Mouse (Mus musculus): ENCODE measurements around the gene Safb2.
A peak's percentile ranks its signal among the peaks of the same experiment; 100 is the strongest.

The Safb2 gene

DNA sequence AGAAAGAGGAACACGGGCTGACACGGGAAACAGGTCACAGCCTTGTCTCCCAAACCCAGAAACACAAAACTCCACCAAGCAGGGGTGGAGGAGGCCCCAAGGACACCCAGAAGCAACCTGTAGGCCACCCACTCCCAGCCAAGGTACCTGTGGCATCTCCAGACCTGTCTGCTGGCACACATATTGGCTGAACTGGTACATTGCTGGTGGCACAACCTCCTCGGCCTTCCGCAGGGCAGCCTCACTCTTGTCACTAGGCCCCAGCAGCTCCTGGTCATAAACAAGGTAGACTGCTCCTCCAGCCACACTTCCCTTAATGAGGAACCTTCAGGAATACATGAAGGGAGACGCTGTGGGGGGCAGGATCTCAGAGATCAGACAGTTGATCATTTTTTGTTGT is 24.3 kb upstream of the Safb2 start:
- DNase-seq = peak; percentile 95

GRCm38 (mm10) chr17:56607521-56608062 is 23.2 kb upstream of the Safb2 start:
- peak; percentile 92 for DNase-seq

- peak; percentile 92 for DNase-seq
Measured at GRCm38 (mm10) chr17:56605431-56605830, 21.0 kb upstream of the Safb2 start.

DNA sequence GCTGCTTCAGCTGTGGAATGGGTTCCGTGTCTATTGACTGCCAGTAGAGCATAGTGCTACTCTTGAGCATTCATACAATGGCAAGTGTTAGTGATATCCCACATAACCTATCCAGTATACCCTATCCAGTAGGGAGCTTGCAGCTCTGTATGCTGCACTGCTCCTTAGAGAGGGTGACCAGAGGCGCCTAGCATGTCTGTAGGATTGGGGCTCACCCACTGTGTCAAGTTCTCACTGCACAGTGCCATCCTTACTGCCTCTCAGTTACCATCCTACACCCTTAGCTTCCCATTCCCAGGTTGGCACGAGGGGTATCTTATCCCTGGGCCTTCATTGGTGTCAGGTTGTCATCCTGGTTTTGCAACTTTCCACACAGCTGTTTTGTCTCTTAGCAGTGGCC is 20.0 kb upstream of the Safb2 start:
- DNase-seq = no peak

GRCm38 (mm10) chr17:56604070-56604380 is 19.6 kb upstream of the Safb2 start:
- peak; percentile 87 for DNase-seq

- peak; percentile 89 for DNase-seq
Measured at GRCm38 (mm10) chr17:56603186-56604069, 19.0 kb upstream of the Safb2 start.

DNA sequence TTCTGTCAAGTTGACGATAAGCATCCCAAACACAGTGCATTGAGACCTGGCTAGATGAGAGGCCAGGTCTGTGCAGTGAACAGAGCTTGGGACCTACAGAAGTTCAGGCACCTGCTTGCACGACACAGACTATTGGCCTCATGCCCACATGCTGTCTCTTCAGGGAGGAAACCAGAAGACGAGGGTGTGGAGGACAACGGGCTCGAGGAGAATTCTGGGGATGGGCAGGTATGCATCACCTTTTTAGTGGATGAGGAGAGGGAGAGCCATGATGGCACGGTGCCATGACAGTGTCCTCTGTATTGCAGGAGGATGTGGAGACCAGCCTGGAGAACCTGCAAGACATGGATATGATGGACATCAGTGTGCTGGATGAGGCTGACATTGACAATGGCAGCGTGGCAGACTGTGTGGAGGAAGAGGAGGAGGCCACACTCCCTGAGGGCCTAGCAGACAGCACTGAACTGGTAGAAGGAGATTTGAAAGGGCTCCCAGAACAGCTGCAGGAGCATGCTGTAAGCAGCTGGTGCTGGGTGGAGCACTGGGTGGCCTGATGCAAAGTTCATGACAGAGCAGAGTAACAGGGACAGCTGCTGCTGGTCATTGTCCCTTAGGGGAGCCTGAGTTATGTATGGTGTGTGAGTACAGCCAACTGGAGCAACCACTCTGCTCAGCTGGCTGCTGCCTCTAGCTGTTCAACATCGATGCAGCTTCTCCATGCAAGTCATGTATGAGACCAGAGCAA is 9.3 kb upstream of the Safb2 start:
- DNase-seq = peak; percentile 97

DNA sequence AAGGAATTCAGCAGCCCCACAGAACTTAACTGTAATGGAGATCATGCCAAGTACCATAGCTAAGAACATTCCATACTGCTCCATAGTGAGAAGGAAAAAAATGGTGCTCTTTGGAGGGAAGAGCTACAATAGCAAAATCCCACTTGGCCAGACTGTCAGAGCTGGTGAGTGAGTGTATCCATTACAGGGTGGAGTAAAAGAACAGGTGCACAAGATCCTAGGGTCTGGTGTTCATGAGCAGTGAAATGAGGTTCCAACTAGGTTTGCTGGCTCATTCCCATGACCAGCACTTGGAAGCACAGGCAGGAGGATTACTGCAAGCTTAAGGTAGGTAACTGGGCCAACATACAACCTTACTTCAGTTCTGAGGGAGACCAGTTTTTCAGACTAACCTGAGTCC is 8.2 kb upstream of the Safb2 start:
- no peak for DNase-seq

- peak; percentile 91 for DNase-seq
Measured at GRCm38 (mm10) chr17:56588921-56589320, 4.5 kb upstream of the Safb2 start.

DNA sequence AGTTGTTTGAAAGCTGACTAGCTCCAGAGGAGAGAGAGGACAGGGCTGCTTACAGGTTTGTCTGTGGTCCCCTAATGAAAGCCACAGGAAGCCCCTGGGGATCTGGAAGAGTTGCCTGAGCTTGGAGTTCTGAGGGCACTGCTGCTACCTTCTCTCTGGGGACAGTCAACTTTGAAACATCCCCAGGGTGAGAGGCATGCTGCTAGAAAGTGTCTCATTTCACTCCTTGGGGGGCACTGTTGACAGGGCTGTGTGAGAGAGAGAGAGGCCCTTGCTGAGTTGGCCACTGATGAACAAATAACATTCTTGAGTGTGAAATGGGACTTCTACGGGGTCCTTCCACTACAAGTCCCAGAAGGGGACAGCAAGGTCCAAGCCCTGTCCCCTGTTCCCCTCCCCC is 3.4 kb upstream of the Safb2 start:
- DNase-seq = peak; percentile 90

DNA sequence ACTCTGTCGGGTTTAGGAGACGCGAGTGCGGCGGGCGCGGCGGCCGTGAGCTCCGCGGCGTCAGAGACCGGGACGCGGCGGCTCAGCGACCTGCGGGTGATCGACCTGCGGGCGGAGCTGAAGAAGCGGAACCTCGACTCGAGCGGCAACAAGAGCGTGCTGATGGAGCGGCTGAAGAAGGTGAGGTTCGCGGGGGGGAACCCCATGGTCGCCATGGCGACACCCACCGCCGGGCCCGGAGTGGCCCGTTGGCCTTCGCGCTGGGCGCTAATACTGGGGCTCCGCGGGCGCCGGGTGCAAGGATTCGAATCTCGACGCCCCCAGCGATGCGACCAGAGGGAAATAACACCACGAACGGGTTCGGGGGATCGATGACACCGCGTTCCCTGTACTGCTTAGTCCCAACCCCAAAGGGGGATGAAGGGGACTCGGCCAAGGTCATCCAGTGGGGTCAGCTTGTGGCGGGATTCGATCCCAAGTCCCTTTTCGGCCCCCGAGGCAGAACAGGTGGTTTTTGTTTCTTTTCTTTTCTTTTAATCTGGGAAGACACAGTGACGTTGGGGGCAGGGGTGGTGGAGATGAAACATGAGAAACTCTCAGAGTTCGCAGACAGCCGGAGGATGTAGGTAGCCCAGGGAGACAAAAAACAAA is 911 bp upstream of the Safb2 start:
- peak; percentile 97 for DNase-seq

DNA sequence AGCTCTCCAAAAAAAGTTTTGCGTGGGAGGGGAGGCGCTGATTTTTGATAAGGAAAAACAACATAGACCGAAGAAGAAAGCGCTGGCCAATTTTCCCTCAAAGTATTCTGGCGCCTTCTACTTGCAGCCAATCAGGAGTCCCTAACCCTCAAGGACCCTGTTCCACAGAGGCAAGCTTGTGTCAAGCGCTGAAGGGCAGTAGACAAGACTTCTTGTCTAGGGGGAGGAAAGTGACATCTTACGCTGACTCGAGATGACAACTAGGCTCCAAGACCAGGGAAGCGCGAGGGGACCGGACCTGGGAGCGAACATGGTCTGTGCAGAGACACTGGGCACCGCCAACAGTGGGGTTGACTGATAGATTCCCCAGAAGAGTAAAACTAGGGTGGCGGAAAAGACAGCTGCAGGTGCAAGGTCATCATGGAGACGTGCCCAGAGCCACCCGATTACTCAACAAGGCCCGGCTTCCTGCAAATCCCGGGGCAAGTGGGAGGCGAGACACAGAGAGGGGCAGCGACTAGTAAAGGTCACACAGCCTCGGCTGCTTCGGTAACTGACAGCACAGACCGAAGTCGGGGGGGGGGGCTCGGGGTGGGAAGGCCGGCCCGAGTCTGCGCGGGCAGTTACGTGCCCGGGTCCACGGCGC is 651 bp downstream of the Safb2 start:
- DNase-seq = peak; percentile 97

- DNase-seq = no peak
Measured at GRCm38 (mm10) chr17:56583071-56583470, 1.3 kb downstream of the Safb2 start.

DNA sequence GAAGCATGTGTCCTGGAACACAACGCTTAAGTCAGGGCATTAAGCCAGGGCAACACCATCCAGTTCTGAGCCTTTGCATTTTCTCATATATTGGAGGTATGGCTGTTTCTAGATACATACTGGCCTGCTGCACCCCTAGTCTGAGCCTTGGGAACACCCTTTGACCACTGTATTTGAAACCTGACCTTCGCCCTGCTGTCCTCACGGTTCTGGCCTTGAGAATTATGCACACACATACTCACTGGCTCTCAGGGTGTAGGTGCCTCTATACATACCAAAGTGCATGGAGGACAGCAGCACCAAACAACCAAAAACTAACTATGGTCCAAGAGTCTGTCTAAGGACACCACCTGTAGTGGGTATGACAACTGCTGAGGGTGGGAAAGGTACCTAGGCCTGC is 11.4 kb downstream of the Safb2 start:
- DNase-seq = no peak

DNA sequence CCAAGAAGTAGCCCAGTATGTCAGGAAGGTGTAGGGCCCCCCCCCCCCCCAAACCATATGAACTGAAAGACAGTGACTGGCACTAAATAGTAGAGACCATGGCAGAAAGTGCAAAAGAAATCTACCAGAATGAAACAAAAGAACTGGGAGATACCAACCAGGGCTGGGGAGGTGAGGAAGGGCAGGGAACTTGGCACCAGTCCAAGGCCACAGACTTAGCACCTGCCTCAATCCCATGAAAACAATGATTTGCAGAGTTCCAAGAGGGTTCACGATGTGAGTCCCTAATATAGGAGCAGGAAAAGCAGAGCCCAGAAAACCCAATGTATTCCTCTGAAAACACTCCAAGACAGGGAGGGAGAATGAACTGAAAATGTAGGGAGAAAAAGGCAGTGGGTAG is 12.2 kb downstream of the Safb2 start:
- no peak for DNase-seq

DNA sequence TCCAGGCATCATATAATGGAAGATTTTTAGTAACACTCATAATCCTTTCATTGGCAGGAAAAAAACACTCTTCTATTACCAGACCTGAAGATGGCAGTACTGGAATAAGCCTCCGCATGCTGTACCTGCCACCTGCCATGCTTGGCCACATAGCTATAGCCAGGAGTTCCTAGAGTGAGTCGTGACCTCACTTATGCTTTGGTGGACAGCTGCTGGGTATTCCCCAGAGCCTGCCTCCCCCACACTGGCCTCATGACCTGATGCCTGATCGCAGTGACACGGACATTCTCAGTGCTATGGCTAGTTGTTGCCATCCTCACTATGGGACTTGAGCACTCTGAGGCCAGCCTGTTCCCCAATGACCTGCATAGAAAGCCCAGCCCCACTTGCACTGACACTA is 14.1 kb downstream of the Safb2 start:
- DNase-seq = no peak

GRCm38 (mm10) chr17:56567370-56567769 is 17.0 kb downstream of the Safb2 start:
- DNase-seq = no peak

- DNase-seq = no peak
Measured at GRCm38 (mm10) chr17:56566918-56567317, 17.5 kb downstream of the Safb2 start.

DNA sequence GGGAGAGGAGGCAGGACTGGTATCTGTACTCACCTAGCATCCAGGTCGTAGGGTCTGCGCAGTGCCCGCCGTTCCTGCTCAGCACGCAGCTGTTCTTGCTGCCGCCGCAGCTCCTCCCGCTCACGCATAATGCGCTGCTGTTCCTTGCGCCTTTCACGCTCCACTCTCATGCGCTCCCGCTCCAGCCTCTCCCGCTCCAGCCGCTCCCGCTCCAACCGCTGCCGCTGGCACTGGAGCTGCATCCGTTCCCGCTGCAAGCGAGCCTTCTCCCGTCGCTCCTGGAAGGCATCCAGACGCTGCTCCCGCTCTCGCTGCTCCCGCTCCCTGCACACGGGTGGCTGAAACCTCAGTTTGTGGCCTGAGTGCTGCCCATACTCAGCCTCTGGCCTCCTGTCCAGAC is 18.1 kb downstream of the Safb2 start:
- DNase-seq = no peak

GRCm38 (mm10) chr17:56561866-56562265 is 22.5 kb downstream of the Safb2 start:
- DNase-seq = no peak

- DNase-seq = no peak
Measured at GRCm38 (mm10) chr17:56560131-56560530, 24.3 kb downstream of the Safb2 start.

DNA sequence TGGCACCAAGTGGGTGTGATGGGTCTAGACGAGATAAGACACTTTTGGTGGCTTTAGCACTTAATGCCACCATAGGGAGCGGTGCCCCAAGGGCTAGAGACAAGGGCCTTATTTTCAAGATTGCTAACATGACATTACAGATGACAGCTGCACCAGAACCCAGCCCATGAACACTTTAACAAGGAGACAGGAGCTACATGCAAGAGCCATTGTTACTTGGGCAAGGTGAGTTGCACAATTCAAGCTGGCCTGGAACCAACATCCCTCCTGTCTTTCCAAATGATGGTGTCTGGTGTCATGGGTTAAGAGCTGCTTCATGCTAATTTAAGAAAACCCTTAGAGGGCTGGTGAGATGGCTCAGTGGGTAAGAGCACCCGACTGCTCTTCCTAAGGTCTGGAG is 25.0 kb downstream of the Safb2 start:
- no peak for DNase-seq

- DNase-seq = peak; percentile 94
Measured at GRCm38 (mm10) chr17:56558448-56558847, 25.9 kb downstream of the Safb2 start.

All from heart, adult 11 months (tissue).